ENCODE assay signal across 8 mouse cellular contexts in the genomic region with DNA sequence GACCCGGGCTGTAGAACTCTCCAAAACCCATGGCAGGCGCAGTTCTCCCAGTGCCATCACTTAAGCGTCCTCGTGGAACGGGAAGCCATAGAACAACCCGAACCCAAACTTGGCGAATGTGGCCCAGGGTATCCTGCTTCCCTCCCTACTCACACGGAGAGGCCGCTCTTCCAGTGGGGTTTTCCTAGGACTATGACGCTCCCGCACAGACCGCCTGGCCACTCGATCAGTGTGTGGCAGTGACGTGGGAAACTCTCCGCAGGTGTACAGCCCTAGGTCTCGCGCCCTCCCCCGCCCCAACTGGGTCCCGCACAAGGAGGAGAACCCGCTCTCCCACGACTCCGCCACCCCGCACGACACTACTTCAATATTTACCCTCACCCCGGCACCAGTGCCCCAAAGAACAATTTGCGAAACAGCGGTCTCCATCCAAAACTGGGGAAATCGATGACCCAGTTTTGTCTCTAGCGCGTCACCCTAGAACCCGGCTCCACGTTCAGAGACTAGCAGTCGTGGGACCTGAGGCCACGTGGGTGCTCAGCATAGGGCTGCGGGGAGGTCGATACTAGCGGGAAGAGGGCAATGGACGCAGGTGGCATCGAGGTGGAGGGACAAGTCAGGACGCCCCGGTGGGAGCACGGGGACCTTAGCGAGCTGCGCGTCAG. TPM values are rescaled to one million over a fixed set of nuclear protein-coding genes. Genes with fewer than 3 reads are reported as not detected.
DNase-seq lines count a peak whose midpoint lies in the region; ATAC-seq and TF ChIP-seq lines count a peak whose summit lies in the region.

No protein-coding gene starts in this region.

- no peaks in the 10 kb centered on the region for H3K9me3 ChIP-seq in kidney, postnatal 0 days (replicated peaks; ENCODE audit: low read length)
- no peaks in the 10 kb centered on the region for H3K9me3 ChIP-seq in embryonic facial prominence, embryonic 11.5 days (replicated peaks; ENCODE audit: control insufficient read depth, low read length)
- no peaks in the 10 kb centered on the region for H3K9me3 ChIP-seq in intestine, embryonic 14.5 days (ENCODE audit: control insufficient read depth, low read length)
- no peaks in the 10 kb centered on the region for H3K9me3 ChIP-seq in neural tube, embryonic 12.5 days

- peak; percentile 20 for ATAC-seq in kidney, postnatal 0 days (replicated peaks; ENCODE audit: low FRiP score, low read depth)
- ATAC-seq in embryonic facial prominence, embryonic 11.5 days (replicated peaks; ENCODE audit: insufficient number of reproducible peaks, low FRiP score, low TSS enrichment, low read depth): peak; percentile 25; the same call in 1 of the 2 replicates
- ATAC-seq in intestine, embryonic 14.5 days (replicated peaks; ENCODE audit: low FRiP score, low TSS enrichment, low read depth): peak; percentile 36
- ATAC-seq in neural tube, embryonic 12.5 days (ENCODE audit: low FRiP score, low read depth): peak; percentile 61; the same call in 1 of the 2 replicates

- H3K4me2 ChIP-seq in kidney, postnatal 0 days (ENCODE audit: low read length): peak overlapping the region; percentile 92
- peak overlapping the region; percentile 97 for H3K4me2 ChIP-seq in embryonic facial prominence, embryonic 11.5 days (ENCODE audit: low read depth, low read length)
- H3K4me2 ChIP-seq in intestine, embryonic 14.5 days (ENCODE audit: low read length): peak overlapping the region; percentile 100
- H3K4me2 ChIP-seq in neural tube, embryonic 12.5 days (replicated peaks): peak overlapping the region; percentile 96

- H3K9ac ChIP-seq in kidney, postnatal 0 days (ENCODE audit: low read depth, low read length): peak overlapping the region; percentile 58
- peak overlapping the region; percentile 60 for H3K9ac ChIP-seq in embryonic facial prominence, embryonic 11.5 days (replicated peaks; ENCODE audit: low read length)
- peak overlapping the region; percentile 42; the same call in 1 of the 2 replicates for H3K9ac ChIP-seq in intestine, embryonic 14.5 days (ENCODE audit: low read length)
- peak overlapping the region; percentile 54; the same call in 1 of the 2 replicates for H3K9ac ChIP-seq in neural tube, embryonic 12.5 days

- no peak for DNase-seq in kidney, postnatal 0 days (ENCODE audit: low spot score)
- DNase-seq in kidney, postnatal 14 days: no peak
- DNase-seq in embryonic facial prominence, embryonic 11.5 days (ENCODE audit: low spot score): no peak
- DNase-seq in intestine, embryonic 14.5 days (ENCODE audit: low spot score): peak; percentile 65
- no peak for DNase-seq in urinary bladder, postnatal 36 days (ENCODE audit: low spot score in 2 of 2)
- DNase-seq in spleen, postnatal 4 days (ENCODE audit: low spot score in 2 of 2): no peak
- no peak for DNase-seq in T-cell, adult 2 months (ENCODE audit: low spot score)

- no peaks in the 10 kb centered on the region; the same call in 1 of the 2 replicates for H3K4me1 ChIP-seq in kidney, postnatal 0 days (replicated peaks; ENCODE audit: insufficient read depth, low read length)
- no peaks in the 10 kb centered on the region; the same call in 1 of the 2 replicates for H3K4me1 ChIP-seq in embryonic facial prominence, embryonic 11.5 days (ENCODE audit: control insufficient read depth, insufficient read depth, low read length)
- peaks cover 8% of the 10 kb centered on the region for H3K4me1 ChIP-seq in intestine, embryonic 14.5 days (replicated peaks; ENCODE audit: control insufficient read depth, insufficient read depth, low read length)
- H3K4me1 ChIP-seq in neural tube, embryonic 12.5 days: peaks cover 17% of the 10 kb centered on the region

- H3K36me3 ChIP-seq in kidney, postnatal 0 days (ENCODE audit: insufficient read depth, low read length): no peaks in the 10 kb centered on the region
- no peaks in the 10 kb centered on the region for H3K36me3 ChIP-seq in embryonic facial prominence, embryonic 11.5 days (replicated peaks; ENCODE audit: control insufficient read depth, insufficient read depth, low read depth, low read length)
- H3K36me3 ChIP-seq in intestine, embryonic 14.5 days (ENCODE audit: control insufficient read depth, insufficient read depth, low read length): no peaks in the 10 kb centered on the region
- no peaks in the 10 kb centered on the region for H3K36me3 ChIP-seq in neural tube, embryonic 12.5 days

- no peak overlapping the region for H3K27ac ChIP-seq in kidney, postnatal 0 days
- H3K27ac ChIP-seq in embryonic facial prominence, embryonic 11.5 days (replicated peaks; ENCODE audit: low read depth, low read length): no peak overlapping the region
- H3K27ac ChIP-seq in intestine, embryonic 14.5 days (ENCODE audit: low read depth): no peak overlapping the region
- no peak overlapping the region for H3K27ac ChIP-seq in neural tube, embryonic 12.5 days

- peak overlapping the region; percentile 44 for H3K4me3 ChIP-seq in kidney, postnatal 0 days (replicated peaks; ENCODE audit: low read depth, low read length)
- peak overlapping the region; percentile 49 for H3K4me3 ChIP-seq in embryonic facial prominence, embryonic 11.5 days (ENCODE audit: low read depth, low read length)
- peak overlapping the region; percentile 48 for H3K4me3 ChIP-seq in intestine, embryonic 14.5 days (ENCODE audit: low read depth, low read length)
- peak overlapping the region; percentile 43 for H3K4me3 ChIP-seq in neural tube, embryonic 12.5 days

- TF ChIP-seq CTCF in kidney, postnatal 0 days (IDR thresholded peaks at IDR 0.05; ENCODE audit: low read depth): no peak

- 4% methylated on average over 45 of the region's 45 CpGs for WGBS in kidney, postnatal 0 days
- WGBS in embryonic facial prominence, embryonic 11.5 days: 5% methylated on average over 44 of the region's 45 CpGs
- 4% methylated on average over 45 of the region's 45 CpGs for WGBS in intestine, embryonic 14.5 days
- WGBS in neural tube, embryonic 12.5 days: 4% methylated on average over 45 of the region's 45 CpGs

- no peaks in the 10 kb centered on the region for H3K27me3 ChIP-seq in kidney, postnatal 0 days (ENCODE audit: insufficient read depth, low read length)
- peaks cover 18% of the 10 kb centered on the region for H3K27me3 ChIP-seq in embryonic facial prominence, embryonic 11.5 days (ENCODE audit: control insufficient read depth, insufficient read depth, low read length)
- H3K27me3 ChIP-seq in intestine, embryonic 14.5 days (replicated peaks; ENCODE audit: control insufficient read depth, insufficient read depth, low read length): peaks cover 21% of the 10 kb centered on the region
- H3K27me3 ChIP-seq in neural tube, embryonic 12.5 days (replicated peaks): peaks cover 31% of the 10 kb centered on the region

RNA-seq across cellular contexts. Expression of gene Cbs, which starts 0.6 kb away (rescaled TPM):
- 3.5 and 4.0 TPM in 2 replicates for polyA plus RNA-seq in kidney, postnatal 0 days (2015; fragmentation: Nextera tagmentation; extraction: Ambion mirVana)
- polyA plus RNA-seq in embryonic facial prominence, embryonic 11.5 days (2014; fragmentation: Nextera tagmentation; extraction: Ambion mirVana): 1.5 and 2.5 TPM in 2 replicates
- polyA plus RNA-seq in intestine, embryonic 14.5 days (2014; fragmentation: Nextera tagmentation; extraction: Ambion mirVana): 2.1 and 5.9 TPM in 2 replicates
- 2.9 and 3.3 TPM in 2 replicates for polyA plus RNA-seq in neural tube, embryonic 12.5 days (2016; fragmentation: Nextera tagmentation; extraction: Ambion mirVana)

RNA-seq across cellular contexts. Expression of gene U2af1, which starts 22.3 kb away (rescaled TPM):
- polyA plus RNA-seq in kidney, postnatal 0 days (2015; fragmentation: Nextera tagmentation; extraction: Ambion mirVana): 238 and 258 TPM in 2 replicates
- 206 and 225 TPM in 2 replicates for polyA plus RNA-seq in embryonic facial prominence, embryonic 11.5 days (2014; fragmentation: Nextera tagmentation; extraction: Ambion mirVana)
- polyA plus RNA-seq in intestine, embryonic 14.5 days (2014; fragmentation: Nextera tagmentation; extraction: Ambion mirVana): 162 and 167 TPM in 2 replicates
- 305 and 307 TPM in 2 replicates for polyA plus RNA-seq in neural tube, embryonic 12.5 days (2016; fragmentation: Nextera tagmentation; extraction: Ambion mirVana)

RNA-seq across cellular contexts. Expression of gene Cryaa, which starts 41.2 kb away (rescaled TPM):
- polyA plus RNA-seq in kidney, postnatal 0 days (2015; fragmentation: Nextera tagmentation; extraction: Ambion mirVana): 0.13 and 0.22 TPM in 2 replicates
- 20.9 and 184 TPM in 2 replicates for polyA plus RNA-seq in embryonic facial prominence, embryonic 11.5 days (2014; fragmentation: Nextera tagmentation; extraction: Ambion mirVana)
- polyA plus RNA-seq in intestine, embryonic 14.5 days (2014; fragmentation: Nextera tagmentation; extraction: Ambion mirVana): 0.13 and 0.14 TPM in 2 replicates
- not detected in 2 replicates for polyA plus RNA-seq in neural tube, embryonic 12.5 days (2016; fragmentation: Nextera tagmentation; extraction: Ambion mirVana)

Comparison
In these comparisons a context has a peak if more than half of its experiments do, and no peak if none do; other contexts are left out.
1. RNA of gene Cryaa, which starts 41.2 kb away (polyA plus RNA-seq): 20.9 to 184 TPM in embryonic facial prominence, embryonic 11.5 days; 0.13 to 0.22 TPM in kidney, postnatal 0 days, 0.13 to 0.14 TPM in intestine, embryonic 14.5 days and not detected in neural tube, embryonic 12.5 days; every median in the first group is over 10 times any median in the second.
2. Peak in every context shown above with its lines, with median percentiles within 50 percentile points of each other: ATAC-seq, H3K4me2 ChIP-seq, H3K4me3 ChIP-seq and H3K9ac ChIP-seq.